Mouse (Mus musculus): Measurements from ENCODE around the gene Zcchc14. TPM values are rescaled to one million over a fixed set of nuclear protein-coding genes. Genes with fewer than 3 reads are reported as not detected.
"Not testable (repeated sequence)": the region's sequence is repeated elsewhere in the genome, so short reads cannot be mapped to it uniquely, and the experiment has no call there.

Zcchc14 gene
- total and polyA plus RNA-seq, 2 experiments from 2014 or later = 17.4 to 85.8 TPM

GRCm38 (mm10) chr8:121675701-121676100, 23.0 kb upstream of the Zcchc14 start:
- Histone ChIP-seq H3K27me3 (ENCODE audit: insufficient read depth, low read length) (no peaks in the 10 kb centered on the region), H3K9ac (no peak overlapping the region), H3K4me2 (ENCODE audit: low read depth) (no peak overlapping the region), H3K4me3 (ENCODE audit: low read depth, low read length) (no peak overlapping the region), H3K36me3 (ENCODE audit: insufficient read depth) (no peaks in the 10 kb centered on the region), H3K27ac (ENCODE audit: low read depth, low read length) (no peak overlapping the region), H3K9me3 (ENCODE audit: low read length) (no peaks in the 10 kb centered on the region), H3K4me1 (ENCODE audit: insufficient read depth) (peaks cover 6% of the 10 kb centered on the region; the same call in 1 of the 2 replicates)
- TF ChIP-seq CTCF (IDR thresholded peaks at IDR 0.05; ENCODE audit: low read depth) = no peak
- 56% methylated on average over 20 of the region's 20 CpGs for WGBS
- no peak for ATAC-seq
- DNase-seq = peak; percentile 20

GRCm38 (mm10) chr8:121675161-121675560, 22.5 kb upstream of the Zcchc14 start:
- Histone ChIP-seq H3K9me3 (ENCODE audit: low read length) (no peaks in the 10 kb centered on the region), H3K27me3 (ENCODE audit: insufficient read depth, low read length) (no peaks in the 10 kb centered on the region), H3K4me2 (ENCODE audit: low read depth) (no peak overlapping the region), H3K36me3 (ENCODE audit: insufficient read depth) (no peaks in the 10 kb centered on the region), H3K4me3 (ENCODE audit: low read depth, low read length) (no peak overlapping the region), H3K4me1 (ENCODE audit: insufficient read depth) (peaks cover 6% of the 10 kb centered on the region; the same call in 1 of the 2 replicates), H3K9ac (no peak overlapping the region), H3K27ac (ENCODE audit: low read depth, low read length) (no peak overlapping the region)
- ATAC-seq (no peak), DNase-seq (no peak)
- 65% methylated on average over 3 of the region's 3 CpGs for WGBS
- TF ChIP-seq CTCF (IDR thresholded peaks at IDR 0.05; ENCODE audit: low read depth) = no peak

GRCm38 (mm10) chr8:121674524-121674923, 21.8 kb upstream of the Zcchc14 start:
- peaks cover 6% of the 10 kb centered on the region; the same call in 1 of the 2 replicates for H3K4me1 ChIP-seq (ENCODE audit: insufficient read depth)
- 69% methylated on average over 5 of the region's 5 CpGs for WGBS
- TF ChIP-seq CTCF (IDR thresholded peaks at IDR 0.05; ENCODE audit: low read depth) = peak; percentile 58
- no peak overlapping the region for H3K4me2 ChIP-seq (ENCODE audit: low read depth)
- H3K27me3 ChIP-seq (ENCODE audit: insufficient read depth, low read length) = no peaks in the 10 kb centered on the region
- H3K4me3 ChIP-seq (ENCODE audit: low read depth, low read length) = no peak overlapping the region
- ATAC-seq = no peak
- no peak overlapping the region for H3K27ac ChIP-seq (ENCODE audit: low read depth, low read length)
- H3K9ac ChIP-seq = no peak overlapping the region
- DNase-seq = no peak
- H3K9me3 ChIP-seq (ENCODE audit: low read length) = no peaks in the 10 kb centered on the region
- no peaks in the 10 kb centered on the region for H3K36me3 ChIP-seq (ENCODE audit: insufficient read depth)

DNA sequence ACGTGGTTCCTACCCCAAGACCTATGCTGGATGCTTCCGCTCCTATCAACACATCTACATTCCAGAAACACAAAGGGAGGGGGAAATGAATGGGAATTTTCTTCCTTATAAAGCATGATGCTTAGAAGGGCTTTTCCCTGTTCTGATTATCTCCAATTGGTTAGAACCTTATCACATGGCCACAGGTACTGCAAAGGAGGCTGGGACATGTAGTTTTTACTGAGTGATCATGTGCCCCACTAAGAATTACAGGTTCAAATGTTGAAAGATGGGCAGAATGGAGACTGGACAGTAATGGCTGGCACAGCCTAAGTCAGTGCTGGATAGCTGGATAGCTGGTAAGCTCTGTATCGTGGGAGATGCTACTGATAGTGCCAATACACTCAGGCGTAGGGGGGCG, 21.2 kb upstream of the Zcchc14 start:
- Histone ChIP-seq H3K36me3 (ENCODE audit: insufficient read depth) (no peaks in the 10 kb centered on the region), H3K9ac (no peak overlapping the region), H3K27me3 (ENCODE audit: insufficient read depth, low read length) (no peaks in the 10 kb centered on the region), H3K4me2 (ENCODE audit: low read depth) (no peak overlapping the region), H3K4me1 (ENCODE audit: insufficient read depth) (peaks cover 7% of the 10 kb centered on the region; the same call in 1 of the 2 replicates), H3K27ac (ENCODE audit: low read depth, low read length) (peak overlapping the region; percentile 88), H3K4me3 (ENCODE audit: low read depth, low read length) (no peak overlapping the region), H3K9me3 (ENCODE audit: low read length) (no peaks in the 10 kb centered on the region)
- ATAC-seq = peak; percentile 93
- DNase-seq = peak; percentile 77
- TF ChIP-seq CTCF (IDR thresholded peaks at IDR 0.05; ENCODE audit: low read depth) = no peak
- WGBS = 62% methylated on average over 5 of the region's 5 CpGs

GRCm38 (mm10) chr8:121673153-121673552, 20.5 kb upstream of the Zcchc14 start:
- Histone ChIP-seq H3K27ac (ENCODE audit: low read depth, low read length) (peak overlapping the region; percentile 88), H3K36me3 (ENCODE audit: insufficient read depth) (no peaks in the 10 kb centered on the region), H3K9me3 (ENCODE audit: low read length) (no peaks in the 10 kb centered on the region), H3K27me3 (ENCODE audit: insufficient read depth, low read length) (no peaks in the 10 kb centered on the region), H3K4me1 (ENCODE audit: insufficient read depth) (peaks cover 15% of the 10 kb centered on the region; the same call in 1 of the 2 replicates), H3K9ac (no peak overlapping the region), H3K4me2 (ENCODE audit: low read depth) (no peak overlapping the region), H3K4me3 (ENCODE audit: low read depth, low read length) (no peak overlapping the region)
- TF ChIP-seq CTCF (IDR thresholded peaks at IDR 0.05; ENCODE audit: low read depth) = no peak
- no peak for ATAC-seq
- 53% methylated on average over 4 of the region's 4 CpGs for WGBS
- DNase-seq = no peak

DNA sequence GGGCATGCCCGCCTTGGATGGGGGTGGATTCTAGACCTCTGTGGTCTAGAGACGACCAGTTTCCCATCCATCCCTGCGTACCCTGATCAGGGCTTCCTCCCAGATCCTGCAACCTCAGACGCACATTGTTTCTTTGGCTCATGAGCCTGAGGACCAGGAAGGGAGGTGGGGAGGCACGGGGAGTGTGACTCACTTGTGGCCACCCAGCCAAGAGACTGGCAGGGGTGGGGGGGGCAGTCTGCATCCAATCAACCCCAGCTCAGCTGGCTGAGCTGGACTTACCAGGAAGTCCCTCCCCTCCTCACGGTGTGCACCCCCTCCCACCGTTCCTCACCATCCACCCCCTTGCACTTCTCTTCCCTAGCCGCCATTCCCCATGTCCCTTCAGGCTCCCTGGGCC, 16.5 kb upstream of the Zcchc14 start:
- WGBS = 14% methylated on average over 8 of the region's 8 CpGs
- peaks cover 15% of the 10 kb centered on the region; the same call in 1 of the 2 replicates for H3K4me1 ChIP-seq (ENCODE audit: insufficient read depth)
- H3K9ac ChIP-seq = peak overlapping the region; percentile 43
- H3K9me3 ChIP-seq (ENCODE audit: low read length) = no peaks in the 10 kb centered on the region
- H3K27me3 ChIP-seq (ENCODE audit: insufficient read depth, low read length) = no peaks in the 10 kb centered on the region
- peak overlapping the region; percentile 92 for H3K27ac ChIP-seq (ENCODE audit: low read depth, low read length)
- DNase-seq = peak; percentile 58
- no peaks in the 10 kb centered on the region for H3K36me3 ChIP-seq (ENCODE audit: insufficient read depth)
- no peak overlapping the region for H3K4me3 ChIP-seq (ENCODE audit: low read depth, low read length)
- peak overlapping the region; percentile 41 for H3K4me2 ChIP-seq (ENCODE audit: low read depth)
- peak; percentile 21 for ATAC-seq
- no peak for TF ChIP-seq CTCF (IDR thresholded peaks at IDR 0.05; ENCODE audit: low read depth)

DNA sequence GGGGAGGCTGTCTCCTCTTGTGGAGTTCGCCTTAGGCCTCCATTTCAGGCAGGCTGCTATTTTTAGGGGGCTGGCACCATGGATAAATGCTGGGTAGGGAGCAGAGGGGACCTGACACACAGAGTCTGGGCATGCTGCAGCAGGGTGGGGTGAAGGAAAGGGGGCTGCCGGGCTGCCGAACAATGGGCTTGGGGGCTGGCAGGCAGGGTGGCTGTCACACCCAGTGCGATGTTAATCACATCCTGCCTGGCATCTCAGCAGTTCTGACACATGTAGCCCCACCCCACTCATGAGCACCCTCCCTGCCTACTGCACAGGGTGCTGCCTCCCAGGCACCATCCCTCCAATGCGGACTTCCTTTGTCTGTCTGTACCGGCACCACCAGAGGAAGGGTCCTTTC, 15.9 kb upstream of the Zcchc14 start:
- Histone ChIP-seq H3K36me3 (ENCODE audit: insufficient read depth) (no peaks in the 10 kb centered on the region), H3K9me3 (ENCODE audit: low read length) (no peaks in the 10 kb centered on the region), H3K4me1 (ENCODE audit: insufficient read depth) (peaks cover 13% of the 10 kb centered on the region; the same call in 1 of the 2 replicates), H3K27ac (ENCODE audit: low read depth, low read length) (peak overlapping the region; percentile 92), H3K4me2 (ENCODE audit: low read depth) (peak overlapping the region; percentile 41), H3K4me3 (ENCODE audit: low read depth, low read length) (0 out of 2 replicates have a peak overlapping the region, but pooled peaks have one; percentile 7), H3K27me3 (ENCODE audit: insufficient read depth, low read length) (no peaks in the 10 kb centered on the region), H3K9ac (peak overlapping the region; percentile 43)
- ATAC-seq (peak; percentile 96), DNase-seq (peak; percentile 81)
- WGBS = 20% methylated on average over 6 of the region's 6 CpGs
- no peak for TF ChIP-seq CTCF (IDR thresholded peaks at IDR 0.05; ENCODE audit: low read depth)

DNA sequence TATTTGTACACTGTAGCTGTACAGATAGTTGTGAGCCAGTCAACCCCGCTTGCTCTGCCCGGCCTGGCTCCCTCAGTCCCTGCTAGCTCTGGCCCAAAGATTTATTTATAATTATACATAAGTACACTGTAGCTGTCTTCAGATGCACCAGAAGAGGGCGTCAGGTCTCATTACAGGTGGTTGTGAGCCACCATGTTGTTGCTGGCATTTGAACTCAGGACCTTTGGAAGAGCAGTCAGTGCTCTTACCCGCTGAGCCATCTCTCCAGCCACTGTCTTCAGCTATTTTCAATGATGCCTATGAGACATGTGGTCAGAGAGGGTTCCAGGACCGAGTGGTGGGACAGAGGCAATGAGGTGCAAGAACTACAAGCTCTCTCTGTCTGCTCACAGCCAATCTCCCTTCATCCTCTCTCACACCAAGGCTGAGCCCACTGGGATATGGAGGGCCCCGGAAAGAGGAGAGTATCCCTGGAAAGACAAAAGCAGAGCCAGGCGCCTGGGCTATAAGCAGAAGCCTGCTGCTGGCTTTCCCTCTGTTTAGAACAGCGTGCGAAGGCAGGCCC, 15.3 kb upstream of the Zcchc14 start:
- 73% methylated on average over 9 of the region's 9 CpGs for WGBS
- peak overlapping the region; percentile 43 for H3K9ac ChIP-seq
- peak overlapping the region; percentile 92 for H3K27ac ChIP-seq (ENCODE audit: low read depth, low read length)
- not testable (repeated sequence) for ATAC-seq; H3K36me3 ChIP-seq (ENCODE audit: insufficient read depth); H3K4me1 ChIP-seq (ENCODE audit: insufficient read depth); H3K9me3 ChIP-seq (ENCODE audit: low read length); H3K4me3 ChIP-seq (ENCODE audit: low read depth, low read length); H3K27me3 ChIP-seq (ENCODE audit: insufficient read depth, low read length); DNase-seq
- H3K4me2 ChIP-seq (ENCODE audit: low read depth) = peak overlapping the region; percentile 41; the same call in 1 of the 2 replicates
